Mouse (Mus musculus) layer of hippocampus, postnatal 25 days (tissue): ENCODE results near the gene Cs. TPM values are rescaled to one million over a fixed set of nuclear protein-coding genes. Genes with fewer than 3 reads are reported as not detected.
A peak's percentile ranks its signal among the peaks of the same experiment; 100 is the strongest.

Source experiments
- DNase-seq, 2 experiments: peaks; one replicate each; pipeline ENCODE4 v3.0.0; 2022; ENCODE audit warnings: mixed read lengths in 2 of 2, low spot score in 1 of 2; ENCODE audit errors: extremely low spot score in 1 of 2
- total RNA-seq, 2 experiments: library from RNA; stranded (reverse); gene quantifications; 2 replicates each; pipeline ENCODE4 v1.2.3; 2021

The Cs gene
- total RNA-seq, 2 experiments from 2014 or later, result 232 to 242 TPM

DNA sequence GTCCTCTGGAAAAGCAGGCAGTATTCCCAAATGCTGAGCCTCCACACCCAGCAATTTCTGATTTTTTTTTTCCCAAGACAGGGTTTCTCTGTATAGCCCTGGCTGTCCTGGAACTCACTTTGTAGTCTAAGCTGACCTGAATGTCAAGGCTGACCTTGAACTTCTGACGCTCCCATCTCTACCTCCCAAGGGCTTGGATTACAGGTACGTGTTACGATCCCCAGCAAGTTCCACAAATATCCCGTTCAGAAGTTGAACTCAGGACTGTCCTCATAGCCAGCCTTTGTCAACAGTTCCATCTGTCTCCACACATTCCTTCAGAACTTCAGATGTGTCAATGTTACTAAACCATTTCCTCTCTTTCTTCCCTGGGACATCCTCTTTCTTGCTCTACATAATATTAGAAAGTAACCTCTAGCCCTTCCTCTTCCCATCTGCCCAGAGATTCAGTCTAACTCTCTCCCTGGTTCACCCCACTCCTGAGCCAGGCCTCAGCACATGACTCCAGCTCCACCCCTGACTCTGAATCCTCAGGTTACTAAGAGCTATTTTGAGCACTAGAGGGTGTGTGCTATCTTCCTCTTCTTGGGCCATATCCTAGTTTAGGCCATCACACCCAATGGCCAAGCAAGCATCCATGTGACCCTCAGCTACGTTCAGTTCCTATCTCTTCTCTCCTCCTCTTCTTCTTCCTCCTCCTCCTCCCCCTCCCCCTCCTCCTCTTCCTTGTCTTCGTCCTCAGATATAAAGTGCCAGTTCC lies 35.6 kb downstream of the Cs start:
- DNase-seq, result no peak

DNA sequence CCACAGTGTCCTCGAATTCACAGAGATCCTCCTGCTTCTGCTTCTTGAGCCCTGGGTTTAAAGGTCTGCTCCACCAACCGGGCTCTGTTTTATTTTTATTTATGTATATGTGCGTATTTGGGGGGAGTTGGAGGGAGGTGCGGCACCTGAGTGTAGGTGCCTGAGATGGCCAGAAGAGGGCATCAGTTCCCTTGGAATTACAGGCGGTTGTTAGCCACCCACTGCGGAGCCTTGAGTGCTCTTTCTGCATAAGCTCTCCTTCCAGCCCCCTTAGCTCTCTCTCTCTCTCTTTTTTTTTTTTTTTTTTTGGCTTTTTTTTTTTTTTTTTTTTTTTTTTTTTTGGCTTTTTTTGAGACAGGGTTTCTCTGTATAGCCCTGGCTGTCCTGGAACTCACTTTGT lies 36.9 kb downstream of the Cs start:
- DNase-seq, result no peak

- DNase-seq, result no peak
Observed at GRCm38 (mm10) chr10:128376099-128376454, 38.5 kb downstream of the Cs start.

DNA sequence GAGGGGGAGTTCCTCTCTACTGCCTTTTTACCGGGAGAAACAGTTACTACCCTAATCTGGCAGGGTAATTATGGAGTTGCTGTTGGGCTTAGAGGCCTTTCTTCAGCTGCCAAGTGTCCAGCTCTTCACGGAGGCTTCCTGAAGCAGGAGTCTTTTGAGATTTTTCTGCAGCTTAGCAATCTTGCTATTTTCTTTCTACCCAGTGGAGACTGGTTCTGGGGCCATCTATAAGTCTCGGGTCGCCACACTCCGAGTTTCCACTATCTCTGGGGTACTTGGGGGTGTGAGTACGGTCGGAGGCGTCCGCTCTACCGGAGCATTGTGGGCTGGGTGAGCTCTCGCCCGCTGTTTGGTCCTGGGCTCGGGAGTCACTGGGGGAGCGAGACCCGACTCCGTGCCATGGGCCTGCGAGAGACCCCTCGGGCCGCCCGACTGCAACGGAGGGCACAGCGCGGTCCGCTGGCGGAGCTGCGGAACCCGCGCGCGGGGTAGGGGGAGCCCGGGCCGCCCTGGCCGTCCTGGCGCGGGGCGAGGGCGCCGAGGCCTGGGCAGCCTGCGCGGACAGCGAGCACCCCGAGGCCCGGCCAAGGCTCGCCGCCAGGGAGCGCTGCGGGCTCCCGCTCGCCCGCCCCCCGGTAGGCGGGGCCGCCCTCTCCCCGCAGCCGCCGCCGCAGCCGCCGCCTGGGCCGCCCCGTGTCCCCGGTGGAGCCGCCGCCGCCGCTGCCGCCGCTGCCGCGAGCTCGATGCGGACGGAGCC lies 39.1 kb downstream of the Cs start, which contains the start of gene Ankrd52:
Ankrd52 (plus strand) TSS at position 661 of the 757 bp plus-strand sequence.
- DNase-seq, result peak; percentile 77 to 86

DNA sequence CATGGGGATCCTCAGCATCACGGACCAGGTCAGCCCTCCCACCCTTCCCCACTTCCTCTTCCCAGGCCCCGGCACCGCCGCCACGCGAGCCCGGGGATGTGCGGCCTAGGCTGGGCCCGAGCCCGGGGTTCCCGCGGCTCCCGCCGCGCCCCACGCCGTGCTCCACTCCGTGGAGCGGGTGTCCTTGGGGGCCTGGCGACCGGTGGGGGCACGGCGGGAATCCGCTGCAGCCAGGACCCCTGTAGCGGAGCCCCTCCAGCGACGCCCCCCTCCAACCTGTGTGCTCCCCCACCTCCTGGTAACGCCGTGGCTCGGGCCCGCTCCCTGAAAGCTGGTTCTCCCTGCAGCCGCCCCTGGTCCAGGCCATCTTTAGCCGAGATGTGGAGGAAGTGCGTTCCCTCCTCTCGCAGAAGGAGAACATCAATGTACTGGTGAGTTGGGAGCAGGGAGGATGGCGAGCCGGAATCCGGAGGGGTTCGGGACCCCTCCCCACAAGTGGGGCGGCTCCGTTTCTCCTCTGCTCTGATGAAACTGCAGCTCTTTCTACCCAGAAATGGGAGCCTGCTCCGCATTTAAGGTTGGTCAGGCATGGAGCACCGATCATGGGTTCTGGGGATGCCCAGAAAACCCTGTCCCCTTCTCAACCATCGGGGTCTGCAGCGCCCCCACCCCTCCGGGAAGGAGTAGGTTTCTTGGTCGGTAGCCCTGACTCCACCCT lies 39.8 kb downstream of the Cs start:
- peak in 1 of 2 experiments; percentile 36 for DNase-seq

DNA sequence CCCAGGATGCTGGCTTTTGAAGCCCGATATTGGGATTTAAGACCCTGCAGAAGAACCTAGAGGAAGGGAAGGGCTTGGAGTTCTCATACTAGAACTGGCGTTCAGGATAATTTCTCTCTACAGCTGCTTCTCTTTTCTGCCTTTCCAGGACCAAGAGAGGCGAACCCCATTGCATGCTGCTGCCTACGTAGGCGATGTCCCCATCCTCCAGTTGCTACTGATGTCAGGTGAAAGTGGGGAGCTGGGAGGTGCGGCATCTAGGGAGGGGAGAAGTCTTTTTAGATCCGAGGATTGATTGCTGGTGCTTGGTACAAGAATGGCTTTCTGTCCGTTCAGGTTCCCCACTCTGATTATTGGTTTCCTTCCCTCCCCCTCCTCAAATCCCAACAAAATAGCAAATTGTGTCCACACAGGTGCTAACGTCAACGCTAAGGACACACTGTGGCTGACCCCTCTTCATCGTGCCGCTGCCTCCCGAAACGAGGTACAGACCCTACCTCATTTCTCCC lies 40.5 kb downstream of the Cs start:
- no peak for DNase-seq

DNA sequence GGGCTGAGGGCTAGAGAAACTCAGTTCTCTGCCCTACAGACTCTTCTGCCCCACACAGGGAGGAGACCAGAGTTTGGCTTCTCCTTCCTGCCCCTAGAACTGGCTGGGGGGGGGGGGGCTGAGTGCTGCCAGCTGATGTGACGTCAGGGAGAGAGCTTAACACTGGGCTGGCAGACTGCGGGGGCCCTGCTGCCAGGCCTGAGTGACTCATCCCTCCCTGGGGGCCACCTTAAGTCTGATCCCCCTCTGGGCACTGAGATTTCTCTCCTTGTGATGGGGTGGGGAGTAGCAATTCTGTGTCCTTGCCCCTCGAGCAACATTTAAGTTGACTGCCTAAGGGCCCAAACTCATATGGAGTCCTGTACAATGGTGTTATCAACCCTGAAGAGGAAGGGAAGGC lies 40.9 kb downstream of the Cs start:
- no peak for DNase-seq

DNA sequence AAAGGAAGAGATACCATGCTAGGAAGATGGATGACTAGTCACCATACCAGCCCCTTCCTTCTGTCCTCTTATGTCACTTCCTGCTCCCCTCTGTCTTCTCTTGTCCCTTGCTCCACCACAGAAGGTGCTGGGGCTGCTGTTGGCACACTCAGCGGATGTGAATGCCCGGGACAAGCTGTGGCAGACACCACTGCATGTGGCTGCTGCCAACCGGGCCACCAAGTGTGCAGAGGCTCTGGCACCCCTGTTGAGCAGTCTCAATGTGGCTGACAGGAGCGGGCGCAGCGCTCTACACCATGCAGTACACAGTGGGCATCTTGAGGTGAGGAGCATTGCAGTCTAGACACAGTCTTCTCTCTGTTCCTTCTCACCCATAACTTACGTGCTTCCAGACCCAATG lies 41.7 kb downstream of the Cs start:
- DNase-seq, result no peak

- no peak for DNase-seq
Observed at GRCm38 (mm10) chr10:128380565-128380964, 43.0 kb downstream of the Cs start.

- DNase-seq, result no peak
Observed at GRCm38 (mm10) chr10:128382482-128382881, 44.9 kb downstream of the Cs start.

GRCm38 (mm10) chr10:128385902-128386301 lies 48.4 kb downstream of the Cs start:
- no peak for DNase-seq

GRCm38 (mm10) chr10:128388941-128389340 lies 51.4 kb downstream of the Cs start:
- DNase-seq, result no peak

DNA sequence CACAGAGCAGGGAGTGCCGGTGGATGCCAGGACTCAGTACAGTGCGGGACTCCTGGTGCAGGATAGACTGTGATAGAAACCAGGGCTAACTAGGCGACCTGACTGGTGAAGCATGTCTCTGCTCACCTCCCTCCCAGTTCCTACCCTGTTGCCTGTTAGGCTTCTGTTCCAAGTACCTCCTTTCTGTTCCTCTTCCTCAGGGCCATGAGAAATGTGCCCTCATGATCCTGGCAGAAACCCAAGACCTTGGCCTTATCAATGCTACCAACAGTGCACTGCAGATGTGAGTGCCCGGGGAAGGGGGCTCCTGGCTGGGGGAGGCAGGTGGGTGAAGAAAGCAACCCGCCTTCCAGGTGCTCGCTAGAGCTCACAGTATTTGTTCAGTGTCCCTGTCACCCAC lies 52.0 kb downstream of the Cs start:
- no peak for DNase-seq

- no peak for DNase-seq
Observed at GRCm38 (mm10) chr10:128390366-128390765, 52.8 kb downstream of the Cs start.

- no peak for DNase-seq
Observed at GRCm38 (mm10) chr10:128391850-128392249, 54.3 kb downstream of the Cs start.

GRCm38 (mm10) chr10:128396017-128396673 lies 58.6 kb downstream of the Cs start:
- DNase-seq, result no peak

- no peak for DNase-seq
Observed at GRCm38 (mm10) chr10:128396716-128397264, 59.3 kb downstream of the Cs start.

GRCm38 (mm10) chr10:128397466-128397865 lies 59.9 kb downstream of the Cs start:
- no peak for DNase-seq

DNA sequence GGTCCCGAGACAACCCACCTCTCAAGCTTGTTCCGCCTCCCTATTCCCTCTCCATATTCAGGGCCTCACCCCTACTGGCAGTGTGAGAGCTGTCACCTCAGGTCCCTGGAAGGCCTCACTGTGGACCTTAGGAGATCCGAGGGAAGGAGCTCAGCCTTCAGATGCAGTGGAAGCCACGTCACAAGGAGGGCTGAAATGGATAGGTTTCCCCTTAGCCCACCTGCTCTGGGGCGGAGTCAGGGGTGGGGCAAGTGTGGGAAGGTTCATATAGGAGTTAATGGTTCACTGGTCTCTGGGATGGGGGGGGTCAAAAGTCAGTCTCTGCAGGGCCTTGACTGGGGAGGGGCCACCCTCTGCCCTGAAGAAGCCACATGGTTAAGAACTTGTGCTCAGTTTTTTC lies 62.8 kb downstream of the Cs start:
- no peak for DNase-seq

DNA sequence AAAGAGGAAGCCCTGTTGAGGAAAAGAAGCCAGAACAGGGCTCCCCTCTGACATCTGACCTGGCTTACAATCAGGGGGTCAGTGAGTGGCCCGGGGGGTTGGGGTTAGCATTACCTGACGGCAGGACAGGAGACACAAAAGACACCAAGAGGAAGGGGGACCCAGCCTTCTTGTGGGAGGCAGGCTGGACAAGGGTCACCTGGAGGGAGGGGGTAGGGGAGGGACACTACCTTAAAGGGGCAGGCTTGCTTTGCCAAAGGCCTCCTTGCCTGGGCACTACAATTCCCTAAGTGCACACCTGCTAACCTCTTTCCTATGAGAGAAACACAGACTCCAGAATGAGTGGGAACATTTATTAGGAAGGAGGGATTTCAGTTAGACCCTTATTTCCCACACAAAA lies 63.5 kb downstream of the Cs start, which contains the start of gene Slc39a5:
Slc39a5 (minus strand) TSS at position 174 of the 400 bp plus-strand sequence.
- no peak for DNase-seq
